Mouse (Mus musculus) A20 (cell line): ENCODE measurements around the gene Trmt1.

Experiments
- DNase-seq: peaks from one replicate; pipeline ENCODE4 v3.0.0-alpha.2; 2011; ENCODE audit warnings: low read depth, low spot score

Gene Trmt1

GRCm38 (mm10) chr8:84689091-84689915, 3.2 kb downstream of the Trmt1 start:
- DNase-seq = peak; percentile 91

- DNase-seq = no peak
Measured at GRCm38 (mm10) chr8:84693332-84693731, 7.2 kb downstream of the Trmt1 start.

- DNase-seq = no peak
Measured at GRCm38 (mm10) chr8:84695140-84695539, 9.0 kb downstream of the Trmt1 start.

- peak; percentile 75 for DNase-seq
Measured at GRCm38 (mm10) chr8:84697166-84698130, 11.3 kb downstream of the Trmt1 start.

- DNase-seq = no peak
Measured at GRCm38 (mm10) chr8:84698288-84698687, 12.2 kb downstream of the Trmt1 start.

- no peak for DNase-seq
Measured at GRCm38 (mm10) chr8:84698929-84699401, 12.9 kb downstream of the Trmt1 start.

- DNase-seq = peak; percentile 89
Measured at GRCm38 (mm10) chr8:84699861-84700322, 13.8 kb downstream of the Trmt1 start.

- peak; percentile 70 for DNase-seq
Measured at GRCm38 (mm10) chr8:84700526-84700925, 14.4 kb downstream of the Trmt1 start.

GRCm38 (mm10) chr8:84700941-84701911, 15.1 kb downstream of the Trmt1 start, which contains the start of gene Lyl1:
Lyl1 (plus strand) TSS chr8:84701457.
- DNase-seq = peak; percentile 95

- DNase-seq = peak; percentile 58
Measured at GRCm38 (mm10) chr8:84702561-84702960, 16.5 kb downstream of the Trmt1 start.

- DNase-seq = peak; percentile 66
Measured at GRCm38 (mm10) chr8:84702963-84703465, 16.9 kb downstream of the Trmt1 start.

GRCm38 (mm10) chr8:84703466-84704249, 17.6 kb downstream of the Trmt1 start:
- DNase-seq = peak; percentile 80

- DNase-seq = peak; percentile 92
Measured at GRCm38 (mm10) chr8:84704356-84704755, 18.2 kb downstream of the Trmt1 start.

- DNase-seq = peak; percentile 86
Measured at GRCm38 (mm10) chr8:84704867-84705831, 19.0 kb downstream of the Trmt1 start.

- no peak for DNase-seq
Measured at GRCm38 (mm10) chr8:84705960-84706359, 19.9 kb downstream of the Trmt1 start.

- peak; percentile 79 for DNase-seq
Measured at GRCm38 (mm10) chr8:84706610-84707266, 20.6 kb downstream of the Trmt1 start.

- DNase-seq = peak; percentile 96
Measured at GRCm38 (mm10) chr8:84707267-84707883, 21.3 kb downstream of the Trmt1 start.
